Mouse (Mus musculus) ovary, postnatal 14 days (tissue): Measurements from ENCODE around the gene Krt7.

Experiments
- DNase-seq: peaks from one replicate; pipeline ENCODE4 v3.0.0; 2022; ENCODE audit warnings: low spot score

The Krt7 gene

GRCm38 (mm10) chr15:101376776-101377061, 34.1 kb upstream of the Krt7 start:
- DNase-seq, result no peak

DNA sequence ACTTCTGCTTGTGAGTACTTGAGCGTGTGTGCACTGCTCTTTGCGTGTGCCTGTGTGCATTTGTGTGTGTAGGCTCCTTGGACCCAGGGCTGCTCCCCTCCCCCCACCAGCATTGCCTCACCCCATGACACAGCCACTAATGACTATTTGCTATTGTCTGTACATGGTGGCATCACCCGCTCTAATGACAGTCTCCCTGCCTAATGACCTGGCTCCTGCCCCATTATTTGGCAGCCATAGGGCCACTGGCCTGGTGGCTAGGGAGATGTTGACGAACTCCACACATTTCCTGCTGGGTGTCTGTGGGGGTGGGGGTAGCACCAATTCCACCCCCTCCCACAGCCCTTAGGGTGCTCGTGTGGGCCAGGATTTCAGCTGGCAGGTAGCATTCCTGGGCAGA, 32.2 kb upstream of the Krt7 start:
- no peak for DNase-seq

DNA sequence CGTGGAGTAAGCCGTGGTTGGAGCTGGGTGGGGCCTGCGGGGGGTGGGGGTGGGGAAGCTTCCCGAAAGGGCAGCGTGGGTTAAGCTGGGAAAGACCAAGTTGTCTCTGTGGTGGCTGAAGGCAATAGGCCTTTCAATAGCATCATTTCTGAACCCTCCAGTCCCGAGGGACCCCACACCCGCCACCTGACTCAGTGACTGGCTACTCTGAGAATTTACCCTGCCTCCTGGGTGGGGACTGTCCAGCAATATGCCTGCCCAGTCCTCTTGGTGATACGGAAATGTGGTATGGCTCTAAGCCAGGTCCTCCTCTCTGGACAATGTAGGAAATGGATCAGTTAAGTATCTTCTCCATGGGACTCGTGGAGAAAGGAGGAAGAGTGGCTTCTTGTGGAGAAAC, 29.1 kb upstream of the Krt7 start:
- DNase-seq, result no peak

GRCm38 (mm10) chr15:101382811-101383210, 28.0 kb upstream of the Krt7 start:
- DNase-seq, result no peak

DNA sequence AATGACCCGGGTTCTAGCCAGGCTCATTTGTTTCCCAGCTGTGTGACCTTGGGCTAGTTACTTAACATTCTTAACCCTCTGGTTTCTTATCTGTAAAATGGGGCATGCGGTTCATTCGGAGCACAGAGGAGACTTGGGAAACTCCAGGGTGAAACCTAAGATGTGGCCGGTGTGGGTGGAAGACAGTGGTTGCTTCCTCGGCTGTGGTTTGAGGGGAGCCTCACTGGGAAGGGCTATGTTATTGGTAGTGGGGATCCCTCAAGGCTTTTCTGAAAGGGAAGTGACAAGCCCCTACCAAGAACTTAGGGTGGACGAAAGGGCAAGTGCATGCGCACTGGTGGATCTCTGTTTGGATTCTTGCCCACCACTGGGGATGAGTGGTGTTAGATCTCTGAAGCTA, 26.2 kb upstream of the Krt7 start:
- DNase-seq, result no peak

- DNase-seq, result no peak
Observed at GRCm38 (mm10) chr15:101385064-101385463, 25.8 kb upstream of the Krt7 start.

DNA sequence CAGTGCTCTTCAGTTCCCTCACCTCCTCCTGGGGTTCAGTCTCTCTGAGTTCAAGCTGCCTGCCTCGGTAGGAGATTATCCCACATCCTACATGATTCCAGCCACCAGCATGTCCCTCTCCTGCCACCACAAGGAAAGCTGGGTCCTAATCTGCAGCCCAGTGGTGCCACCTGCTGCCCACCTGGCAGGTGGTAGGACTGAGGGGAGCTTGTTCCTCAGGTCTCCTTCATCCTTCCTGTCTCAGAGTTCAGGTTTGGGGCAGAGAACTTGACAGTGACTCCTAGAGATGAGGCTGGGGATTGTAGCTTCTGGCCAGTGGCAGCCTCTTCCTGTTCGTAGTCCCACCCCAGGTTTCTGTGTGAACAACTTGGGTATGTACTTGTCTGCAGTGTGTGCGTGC, 23.7 kb upstream of the Krt7 start:
- no peak for DNase-seq

DNA sequence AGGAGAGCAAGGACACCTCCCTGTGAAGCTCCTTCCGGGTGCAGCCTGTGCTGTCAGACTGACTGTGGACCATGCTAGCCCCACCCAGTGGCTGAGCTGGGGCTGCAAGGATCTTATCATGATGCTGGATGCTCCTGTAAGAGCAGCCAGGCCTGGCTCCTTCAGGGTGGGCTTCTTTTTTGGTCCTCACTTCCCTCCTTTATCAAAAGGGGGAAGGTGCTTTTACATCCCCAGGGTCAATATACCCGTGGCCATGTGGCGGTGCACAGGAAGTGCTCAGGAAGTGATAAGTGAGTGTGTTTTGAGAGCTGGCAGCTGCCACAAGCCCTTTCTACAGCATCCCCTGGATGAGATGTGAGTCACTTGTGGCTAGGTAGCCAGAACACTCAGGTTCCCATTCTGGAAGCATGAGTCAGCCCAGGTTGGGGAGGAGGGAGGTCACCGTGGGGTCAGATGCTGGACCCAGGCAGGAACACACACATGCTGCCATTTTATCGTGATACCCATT, 22.8 kb upstream of the Krt7 start:
- DNase-seq, result no peak

GRCm38 (mm10) chr15:101390203-101390602, 20.6 kb upstream of the Krt7 start:
- DNase-seq, result no peak

DNA sequence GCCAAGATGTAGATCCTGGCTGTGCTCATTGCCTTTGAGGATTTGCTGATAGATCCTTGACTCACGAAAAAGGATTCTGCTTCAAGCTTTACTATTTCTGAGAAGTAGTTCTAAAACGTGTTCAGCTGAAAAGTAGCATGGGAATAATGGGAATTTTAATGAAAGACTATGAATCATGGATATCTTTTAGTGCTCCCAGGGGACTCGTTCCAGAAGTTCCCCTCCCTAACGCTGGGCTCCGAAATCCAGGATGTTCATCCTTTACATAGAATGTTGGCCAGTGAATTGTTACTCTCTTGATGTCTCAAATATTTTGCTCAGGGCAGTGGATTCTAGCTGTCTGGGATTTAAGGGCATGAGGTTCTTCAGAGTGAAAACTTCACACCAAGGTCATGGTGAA, 18.6 kb upstream of the Krt7 start:
- no peak for DNase-seq

- no peak for DNase-seq
Observed at GRCm38 (mm10) chr15:101394908-101395307, 15.9 kb upstream of the Krt7 start.

- no peak for DNase-seq
Observed at GRCm38 (mm10) chr15:101396466-101396865, 14.4 kb upstream of the Krt7 start.

DNA sequence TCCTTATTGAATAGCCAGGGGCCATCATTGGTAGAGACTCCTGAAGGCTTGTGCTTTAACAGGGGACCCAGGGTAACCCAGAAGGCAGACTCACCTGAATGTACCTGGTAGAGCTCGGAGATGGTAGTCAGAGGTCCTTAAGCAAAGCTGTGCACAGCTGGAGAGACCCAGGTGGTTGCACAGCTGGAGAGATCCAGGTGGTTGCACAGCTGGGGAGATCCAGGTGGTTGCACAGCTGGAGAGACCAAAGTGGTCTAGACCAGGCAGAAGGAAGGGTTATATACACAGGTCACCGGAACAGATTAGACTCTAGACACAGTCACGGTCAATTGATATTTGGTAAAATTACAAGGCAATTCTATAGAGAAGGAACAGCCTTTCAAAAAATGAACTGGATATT, 13.9 kb upstream of the Krt7 start:
- no peak for DNase-seq

DNA sequence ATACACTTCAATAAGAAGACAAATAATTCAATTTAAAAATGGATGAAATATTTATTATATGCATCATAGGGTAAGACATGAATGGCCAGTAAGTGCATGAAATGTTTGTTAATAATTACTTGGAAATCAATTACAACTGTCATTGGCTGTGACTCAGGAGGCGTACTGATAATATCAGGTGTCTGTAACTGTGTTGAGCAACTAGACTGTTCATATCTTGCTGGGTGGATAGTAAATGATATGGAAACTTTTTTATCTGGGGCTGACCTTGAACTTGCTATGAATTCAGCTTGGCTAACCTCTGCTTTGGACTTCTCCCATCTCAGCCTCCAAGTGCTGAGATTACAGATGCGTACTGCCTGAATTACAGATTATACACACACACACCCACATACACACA, 13.2 kb upstream of the Krt7 start:
- DNase-seq, result no peak

- no peak for DNase-seq
Observed at GRCm38 (mm10) chr15:101398269-101398668, 12.6 kb upstream of the Krt7 start.

- no peak for DNase-seq
Observed at GRCm38 (mm10) chr15:101412188-101412587, 1.3 kb downstream of the Krt7 start.

DNA sequence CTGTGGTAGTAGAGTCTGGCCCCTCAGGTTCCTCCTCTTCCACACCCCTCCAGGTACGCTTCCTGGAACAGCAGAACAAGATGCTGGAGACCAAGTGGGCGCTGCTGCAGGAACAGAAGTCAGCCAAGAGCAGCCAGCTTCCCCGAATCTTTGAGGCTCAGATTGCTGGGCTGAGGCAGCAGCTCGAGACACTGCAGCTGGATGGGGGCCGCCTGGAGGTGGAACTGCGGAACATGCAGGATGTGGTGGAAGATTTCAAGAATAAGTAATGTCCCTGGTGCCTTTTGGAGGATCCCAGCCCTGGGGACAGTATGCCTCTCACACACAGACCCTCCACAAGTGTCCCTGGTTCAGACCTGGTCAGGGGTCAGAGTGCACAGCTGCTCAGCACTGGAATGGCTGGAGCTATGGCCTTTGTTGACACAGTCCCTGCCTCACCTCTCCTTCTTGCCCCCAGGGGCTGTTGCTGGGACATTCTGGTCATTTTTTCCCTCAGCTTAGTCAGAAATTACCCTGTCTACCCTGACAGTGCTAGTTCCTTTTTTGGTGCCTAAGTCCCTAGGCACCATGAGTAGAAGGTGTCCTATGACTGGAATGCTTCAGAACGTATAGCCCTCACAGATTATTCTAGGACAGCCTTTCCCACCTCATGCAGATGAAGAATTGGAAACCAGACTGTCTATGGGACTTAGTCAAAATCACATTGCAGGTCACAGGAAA, 3.2 kb downstream of the Krt7 start:
- no peak for DNase-seq

GRCm38 (mm10) chr15:101414807-101415565, 4.1 kb downstream of the Krt7 start:
- no peak for DNase-seq

DNA sequence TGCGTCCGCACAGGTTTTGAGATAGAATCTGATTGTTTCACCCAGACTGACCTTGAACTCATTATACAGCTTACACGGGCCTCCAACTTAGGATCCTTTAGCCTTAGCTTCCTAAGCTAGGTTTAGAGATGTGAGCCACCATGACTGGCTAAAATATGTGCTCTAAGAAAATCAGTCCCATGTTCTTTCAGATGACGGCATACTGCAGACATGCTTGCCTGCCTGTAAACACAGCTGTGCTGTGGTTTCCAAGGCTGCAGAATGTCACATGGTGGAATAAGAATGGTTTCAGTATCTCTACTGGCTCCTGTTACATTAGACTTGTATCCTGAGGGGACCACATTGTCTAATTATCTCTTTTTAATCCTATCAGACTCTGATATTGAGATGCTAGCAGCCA, 8.1 kb downstream of the Krt7 start:
- DNase-seq, result no peak

DNA sequence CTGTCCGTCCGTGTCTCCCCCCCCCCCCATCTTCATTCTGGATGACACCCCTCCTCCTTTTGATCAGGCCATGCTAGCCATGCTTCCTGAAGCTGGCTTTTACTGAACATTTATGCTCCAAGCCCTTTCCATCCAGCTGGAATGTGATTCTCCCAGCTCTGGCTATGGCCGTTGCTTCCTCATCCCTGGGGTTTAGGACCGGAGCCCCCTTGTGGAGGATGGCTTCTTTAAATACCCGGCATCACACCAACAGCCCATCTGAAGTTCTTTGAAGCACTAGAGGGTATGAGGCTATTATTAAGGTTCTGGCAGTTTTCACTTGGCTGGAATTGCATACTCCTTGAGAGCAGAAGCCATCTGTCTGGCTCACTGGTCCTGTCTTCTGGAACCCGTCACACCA, 10.1 kb downstream of the Krt7 start:
- DNase-seq, result no peak

GRCm38 (mm10) chr15:101424914-101425313, 14.1 kb downstream of the Krt7 start:
- DNase-seq, result no peak

GRCm38 (mm10) chr15:101436611-101437010, 25.8 kb downstream of the Krt7 start:
- no peak for DNase-seq

DNA sequence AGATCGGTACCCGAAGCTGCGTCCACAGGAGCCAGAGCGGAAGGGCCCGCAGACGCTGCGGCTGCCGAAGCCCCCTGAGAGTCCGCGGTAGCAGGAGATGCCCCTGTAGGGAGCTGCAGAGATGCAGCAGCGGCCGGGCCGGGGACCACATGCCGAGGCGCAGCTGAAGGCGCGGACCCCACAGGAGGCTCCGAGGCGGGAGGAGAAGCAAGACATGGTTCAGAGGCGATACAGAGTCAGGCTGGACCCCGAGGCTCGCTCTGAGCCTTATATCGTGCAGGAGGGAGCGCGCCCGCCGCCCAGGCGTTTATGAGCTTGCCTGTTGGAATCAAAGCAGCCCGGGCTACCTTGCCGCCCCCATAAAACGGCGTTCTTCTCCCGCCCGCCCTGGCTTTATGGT, 27.7 kb downstream of the Krt7 start, which contains the start of gene Krt87:
TSS of gene Krt87 (minus strand) at position 250 of the 400 bp plus-strand sequence.
- no peak for DNase-seq

DNA sequence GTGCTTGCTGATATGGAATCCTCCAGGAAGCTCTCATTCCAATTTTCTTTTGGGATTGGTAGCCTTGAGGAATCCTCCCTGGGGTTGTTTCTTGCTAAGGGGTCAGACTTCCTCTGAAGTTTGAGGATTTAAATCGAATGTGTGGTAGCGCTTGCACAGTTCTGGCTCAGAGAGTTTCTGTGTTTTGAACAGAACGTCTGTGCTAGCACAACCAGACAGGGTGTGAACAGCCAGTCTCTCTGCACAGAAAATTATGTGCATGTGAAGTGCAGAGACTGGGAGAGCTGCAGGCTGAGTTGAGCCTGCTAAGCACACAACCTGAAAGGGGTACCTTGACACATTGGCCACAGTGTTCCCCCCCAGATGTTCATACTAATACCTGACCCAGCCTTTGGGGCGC, 30.0 kb downstream of the Krt7 start:
- no peak for DNase-seq
